Mouse (Mus musculus): Measurements from ENCODE around the gene Dirc2.

Dirc2 gene

DNA sequence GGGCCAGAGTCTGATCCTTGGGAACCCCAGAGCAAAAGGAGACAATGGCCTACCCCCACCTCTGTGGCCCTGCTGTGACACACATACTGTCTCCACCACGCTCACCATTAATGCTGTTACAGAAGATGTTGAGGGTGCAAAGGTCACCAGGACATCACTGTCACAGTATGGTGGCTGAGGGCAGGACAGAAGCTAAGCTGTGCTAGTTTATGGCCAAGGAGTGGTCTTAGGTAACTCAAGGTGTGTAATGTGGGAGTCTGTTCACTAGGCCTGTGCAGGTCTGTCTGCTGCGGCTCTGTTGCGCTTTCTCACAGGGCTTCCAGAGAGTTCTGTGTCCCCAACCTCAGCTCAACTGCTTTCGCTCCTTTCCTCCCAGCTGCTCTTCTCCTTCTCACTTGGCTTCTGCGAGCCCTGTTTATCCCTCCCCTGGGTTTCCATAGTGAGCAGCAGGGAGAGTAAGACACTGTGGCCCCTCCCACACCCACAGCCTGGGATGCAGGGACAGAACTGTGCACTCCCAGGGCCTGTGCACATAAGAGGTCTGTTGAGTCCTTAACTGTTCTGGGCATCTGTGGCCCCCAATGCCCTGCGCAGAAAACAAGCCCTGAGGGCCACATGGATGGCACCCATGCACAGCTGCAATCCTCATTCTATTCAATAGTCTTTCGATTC, 30.9 kb downstream of the Dirc2 start:
- DNase-seq: no peak

DNA sequence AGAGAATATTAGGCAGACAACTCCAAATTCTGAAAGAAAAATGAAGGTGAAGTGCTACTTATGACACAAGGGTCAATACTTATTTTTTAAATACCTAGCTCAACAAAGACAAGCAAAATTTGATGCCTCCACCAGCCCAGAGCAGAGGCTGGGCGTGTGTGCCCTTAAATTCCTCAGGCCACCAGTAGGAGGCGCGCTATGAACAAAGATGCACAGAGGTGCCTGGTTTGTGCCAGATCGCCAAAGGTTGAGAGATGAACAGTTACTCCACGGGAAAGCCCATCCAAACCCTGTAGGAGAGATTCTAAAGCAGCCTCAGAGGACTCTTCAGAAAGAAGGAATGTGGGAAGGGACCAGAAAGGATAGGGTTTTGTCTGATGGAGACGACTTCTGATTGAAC, 35.1 kb downstream of the Dirc2 start:
- peak; percentile 68 for DNase-seq

DNA sequence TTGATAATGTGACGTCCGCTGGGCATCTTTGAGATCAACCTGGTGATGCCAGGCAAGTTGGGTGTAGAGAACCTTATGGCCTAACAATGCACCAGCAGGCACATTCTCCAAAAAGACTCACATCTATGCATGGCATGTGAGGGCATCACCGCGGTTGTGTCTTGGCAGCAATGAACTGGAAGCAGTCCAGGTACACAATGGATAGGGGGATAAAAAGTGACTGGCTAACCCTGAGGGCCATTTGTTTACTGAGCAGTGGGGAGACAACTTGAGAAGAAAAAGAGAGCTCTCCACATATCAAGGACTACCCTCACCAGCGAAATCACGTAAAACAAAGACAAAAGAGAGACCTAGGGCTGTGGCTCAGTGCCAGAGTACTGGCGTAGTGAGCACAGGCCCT, 37.1 kb downstream of the Dirc2 start:
- no peak for DNase-seq

DNA sequence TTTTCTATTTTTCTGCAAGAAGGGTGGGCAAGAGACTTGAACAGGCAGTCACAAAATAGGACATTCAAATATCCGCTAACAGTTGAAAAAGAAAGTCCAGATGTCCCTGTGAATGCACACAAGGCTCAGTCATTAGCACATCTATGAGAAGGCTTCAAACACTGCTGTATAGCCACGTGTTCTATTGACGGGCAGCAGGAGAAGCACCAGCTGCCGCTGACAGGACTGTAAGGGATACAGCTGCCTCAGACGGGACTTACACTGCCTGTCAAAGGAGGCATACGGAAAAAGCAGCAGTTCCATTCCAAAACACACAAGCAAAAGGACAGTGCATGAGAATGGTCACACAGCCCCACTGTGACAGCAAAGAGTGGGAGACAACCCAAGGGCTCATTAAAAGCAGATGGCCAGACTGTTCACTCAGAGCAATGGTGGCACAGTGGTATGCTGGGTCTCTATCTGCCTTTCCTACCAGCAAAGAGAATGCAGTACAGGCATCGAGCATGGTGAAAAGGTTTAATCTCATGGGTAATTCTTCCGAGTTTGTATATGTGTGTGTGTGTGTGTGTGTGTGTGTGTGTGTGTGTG, 39.9 kb downstream of the Dirc2 start:
- no peak for DNase-seq

DNA sequence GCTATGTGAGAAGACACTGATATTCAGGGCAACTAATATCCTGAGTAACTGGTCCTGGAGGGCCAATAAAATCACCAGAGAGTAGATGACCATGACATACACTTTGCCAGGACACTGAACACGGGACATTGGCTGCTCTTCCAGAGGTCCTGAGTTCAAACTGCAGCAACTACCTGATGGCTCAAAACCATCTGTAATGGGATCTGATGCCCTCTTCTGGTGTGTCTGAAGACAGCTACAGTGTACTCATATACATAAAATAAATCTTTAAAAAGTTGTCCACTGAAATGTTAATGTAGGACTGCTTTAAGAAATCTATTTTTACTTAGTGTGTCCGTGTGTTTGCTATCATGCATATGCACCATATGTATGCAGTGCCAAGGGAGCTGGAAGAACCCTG, 42.6 kb downstream of the Dirc2 start:
- no peak for DNase-seq

DNA sequence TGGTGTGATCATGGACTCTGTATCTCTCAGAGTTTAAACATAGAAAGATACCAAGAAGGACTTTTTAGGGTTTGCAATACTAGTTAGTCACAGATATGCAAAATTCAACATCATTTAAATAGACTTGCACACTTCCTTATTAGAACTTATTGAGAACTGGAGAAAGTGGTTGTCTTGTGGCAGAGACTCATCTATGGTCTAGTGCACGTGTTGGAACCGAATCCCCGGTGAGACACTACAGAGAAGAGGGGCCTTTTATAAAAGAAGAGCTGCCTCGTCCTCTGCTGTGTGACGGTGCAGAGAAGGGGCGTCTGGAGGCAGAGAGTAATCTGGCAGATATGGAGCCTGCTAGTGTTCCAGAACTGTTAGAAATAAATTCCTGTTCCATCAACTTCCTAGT, 44.6 kb downstream of the Dirc2 start:
- no peak for DNase-seq

DNA sequence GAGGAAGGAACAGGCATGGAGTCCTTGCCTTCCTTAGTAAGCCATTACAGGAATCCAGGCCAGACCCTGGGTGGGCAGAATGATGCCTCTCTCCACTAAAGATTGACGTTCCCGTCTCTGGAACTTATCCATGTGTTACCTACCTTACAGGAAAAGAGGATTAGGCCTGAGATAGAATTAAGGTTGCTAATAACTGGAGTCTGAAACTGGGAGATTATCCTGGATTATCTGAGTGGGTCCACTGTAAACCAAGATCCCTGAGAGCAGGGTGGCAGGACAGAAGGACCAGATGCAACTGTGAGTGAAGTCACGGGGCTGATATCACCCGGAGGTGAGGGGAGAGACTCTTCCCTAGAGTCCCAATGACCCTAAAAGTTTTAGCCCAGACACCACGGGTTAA, 51.4 kb downstream of the Dirc2 start:
- DNase-seq: no peak

DNA sequence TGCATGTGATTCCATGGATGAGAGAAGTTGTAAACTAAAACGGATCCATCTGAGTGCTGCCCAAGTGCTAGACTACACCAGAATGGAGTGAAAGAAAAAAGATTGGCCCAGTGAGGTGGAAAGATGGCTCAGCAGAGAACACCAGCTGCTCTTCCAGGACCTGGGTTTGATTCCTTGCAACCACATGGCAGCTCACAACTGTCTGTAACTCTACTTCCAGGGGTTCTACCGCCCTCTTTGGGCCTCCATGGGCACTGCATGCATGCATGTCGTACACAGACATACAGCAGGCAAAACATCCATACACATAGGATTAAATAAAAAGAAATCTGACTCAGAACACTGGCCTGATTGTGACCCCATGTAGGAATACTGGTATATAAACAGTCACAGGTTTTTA, 52.9 kb downstream of the Dirc2 start:
- no peak for DNase-seq

DNA sequence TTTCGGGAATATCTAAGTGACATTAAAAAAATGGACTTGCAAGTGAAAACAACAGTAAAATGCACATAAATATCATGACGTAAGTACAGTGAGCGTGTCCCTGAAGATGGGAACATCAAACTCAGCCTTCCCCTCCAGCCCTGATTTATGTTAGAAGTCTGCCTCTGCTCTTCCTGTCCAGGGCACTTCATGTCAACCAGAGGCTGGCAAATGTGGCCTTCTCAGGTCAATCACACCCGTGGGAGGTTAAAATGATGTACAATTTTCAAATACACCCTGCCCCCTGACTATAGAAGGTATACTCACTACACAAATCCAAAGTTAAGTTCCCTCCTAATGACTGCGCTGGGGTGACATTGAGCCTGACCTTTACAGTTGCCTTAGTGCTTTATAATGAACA, 53.4 kb downstream of the Dirc2 start:
- no peak for DNase-seq

DNA sequence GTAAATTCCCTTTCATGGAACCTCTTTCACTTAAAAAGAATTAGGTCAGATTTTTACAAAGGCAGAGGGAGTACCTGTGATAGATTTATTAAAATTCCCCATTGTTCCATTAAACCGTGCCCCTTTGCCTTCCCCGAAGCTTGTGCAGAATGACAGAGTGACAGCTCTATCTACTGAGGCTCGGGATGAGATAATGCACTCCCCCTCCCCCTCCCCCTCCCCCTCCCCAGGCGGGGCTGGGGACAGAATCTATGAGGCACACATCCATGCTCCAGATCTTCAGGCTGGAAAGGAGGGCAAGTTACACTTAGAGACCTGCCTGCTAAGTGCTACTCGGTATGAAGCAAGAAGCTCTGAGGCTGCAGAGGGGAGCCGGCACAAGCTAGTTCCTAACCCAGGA, 53.8 kb downstream of the Dirc2 start:
- DNase-seq: no peak

DNA sequence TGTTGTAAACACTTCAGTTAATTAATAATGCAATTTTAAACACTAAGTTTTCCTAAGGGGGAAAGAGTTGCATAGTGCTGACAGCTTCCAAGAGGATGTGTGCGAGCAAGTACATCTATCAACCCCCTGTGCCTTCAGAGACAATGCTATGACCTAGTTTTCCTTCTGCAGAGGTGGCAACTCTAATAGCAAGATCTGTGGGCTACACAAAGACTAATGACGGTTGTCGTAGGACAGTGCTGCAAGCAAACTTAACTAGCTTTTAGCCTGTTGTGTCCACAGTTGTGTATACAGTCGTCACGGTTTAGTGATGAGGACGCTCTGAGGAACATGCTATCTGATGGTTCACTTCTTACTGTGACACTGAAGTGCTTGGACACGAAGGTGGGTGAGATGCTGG, 54.5 kb downstream of the Dirc2 start:
- DNase-seq: no peak

DNA sequence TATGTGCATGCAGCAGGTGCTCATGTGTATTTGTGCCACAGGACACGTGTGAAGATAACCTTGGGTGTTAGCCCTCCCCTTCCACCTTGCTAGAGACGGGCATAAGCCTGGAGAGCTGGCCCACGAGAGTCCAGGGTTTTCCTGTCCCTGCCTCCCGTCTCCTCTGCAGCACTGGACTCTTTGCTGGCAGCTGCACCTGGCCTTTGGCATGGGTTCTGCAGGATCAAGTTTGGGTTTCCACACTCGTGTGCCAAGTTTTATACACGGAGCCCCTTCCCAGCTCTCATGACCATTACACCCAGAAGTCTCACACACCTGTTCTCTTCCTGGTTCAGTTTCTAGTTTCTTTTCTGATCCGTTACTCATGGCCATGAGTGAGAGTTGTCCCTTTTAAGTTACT, 55.5 kb downstream of the Dirc2 start:
- no peak for DNase-seq

DNA sequence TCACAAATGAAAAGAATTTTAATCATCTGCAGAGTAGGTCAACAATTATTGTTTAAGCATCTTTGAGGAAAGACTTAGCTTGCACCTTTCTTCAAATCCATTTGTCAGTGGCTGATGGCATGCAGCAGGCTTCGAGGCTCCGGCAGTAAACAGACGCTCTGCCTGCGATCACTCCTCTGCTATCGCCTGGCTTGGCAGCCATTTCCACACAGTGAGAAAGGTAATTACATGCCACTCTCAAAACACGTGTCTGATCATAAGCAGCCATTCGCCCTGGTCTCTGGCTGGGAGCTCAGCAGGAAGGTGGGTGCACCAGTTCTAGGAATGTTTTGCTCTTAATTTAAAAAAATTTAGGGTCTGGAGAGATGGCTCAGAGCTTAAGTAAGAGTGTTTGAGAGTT, 58.2 kb downstream of the Dirc2 start:
- no peak for DNase-seq

DNA sequence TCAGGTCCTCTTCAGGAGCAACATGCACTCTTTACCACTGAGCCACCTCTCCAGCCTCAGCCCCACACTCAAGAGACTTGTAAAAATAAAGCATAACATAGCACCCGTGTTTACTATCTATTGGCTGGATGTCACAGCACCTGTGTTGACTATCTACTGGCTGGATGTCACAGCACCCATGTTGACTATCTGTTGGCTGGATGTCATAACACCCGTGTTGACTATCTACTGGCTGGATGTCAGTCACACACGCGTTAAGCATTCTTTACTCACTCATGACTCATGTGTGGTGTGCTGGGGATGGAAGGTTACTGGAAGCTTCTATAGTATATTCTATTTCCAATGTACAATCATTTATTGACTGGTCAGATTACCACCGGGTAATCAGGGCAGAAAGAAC, 62.2 kb downstream of the Dirc2 start:
- no peak for DNase-seq

DNA sequence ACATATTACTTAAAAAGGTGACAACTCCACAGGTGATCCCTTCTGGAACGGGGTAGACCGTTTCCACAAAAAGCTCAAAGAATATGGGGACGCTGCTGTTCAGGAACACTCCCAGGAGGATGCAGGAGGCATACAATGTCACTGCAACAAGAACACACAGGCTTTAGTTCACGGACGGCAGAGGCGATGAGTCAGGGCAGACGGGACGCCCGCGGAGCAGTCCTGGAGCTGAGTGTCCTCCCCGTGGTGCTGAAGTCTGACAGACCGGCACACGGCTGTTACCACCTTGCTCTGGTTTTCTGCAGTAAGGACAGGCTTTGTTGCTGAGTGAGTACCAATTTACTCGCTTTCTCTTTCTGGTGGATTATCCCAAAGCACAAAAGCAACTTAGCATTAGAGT, 64.4 kb downstream of the Dirc2 start:
- no peak for DNase-seq

DNA sequence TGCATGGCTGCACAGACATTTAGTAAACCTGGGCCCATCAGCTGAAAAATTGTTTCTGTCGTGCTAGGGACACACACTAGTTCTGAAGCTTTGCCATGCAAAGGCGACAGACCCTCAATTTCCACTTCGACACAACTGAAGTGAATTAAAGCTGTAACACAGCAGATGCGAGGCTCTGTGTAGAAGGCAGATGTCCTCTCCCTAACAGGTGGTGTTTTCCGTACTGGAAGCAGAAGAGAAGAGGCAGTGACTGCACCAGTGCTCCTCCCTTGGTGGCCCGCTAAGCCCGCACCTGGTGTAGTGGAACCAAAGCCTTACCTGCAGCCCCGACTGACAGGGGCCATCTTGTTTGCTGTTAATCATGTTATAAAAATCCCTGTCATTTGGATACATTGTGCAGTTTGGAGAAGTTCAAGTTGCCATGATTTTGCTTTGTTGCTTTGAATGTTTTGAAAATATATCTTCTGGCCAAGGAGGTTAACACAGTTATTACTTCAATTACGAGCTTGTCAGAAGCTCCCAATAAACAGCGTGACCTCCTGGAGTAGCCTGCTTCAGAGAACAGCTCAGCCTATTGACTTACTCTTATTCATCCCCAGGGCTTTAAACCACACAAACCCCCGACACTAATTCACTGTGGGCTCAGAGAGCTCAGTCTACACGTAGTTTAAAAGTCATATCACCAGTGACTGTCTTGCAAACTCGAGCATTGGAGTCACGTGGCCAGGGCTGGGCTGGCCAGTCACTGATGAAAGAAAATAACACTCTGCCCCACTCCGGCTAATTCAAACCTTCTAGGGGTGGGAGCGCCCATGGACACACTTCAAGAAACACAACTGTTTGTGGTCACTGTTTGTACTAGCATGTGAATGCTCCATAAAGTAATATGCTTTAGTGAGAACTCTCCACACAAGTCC, 65.1 kb downstream of the Dirc2 start:
- no peak for DNase-seq

DNA sequence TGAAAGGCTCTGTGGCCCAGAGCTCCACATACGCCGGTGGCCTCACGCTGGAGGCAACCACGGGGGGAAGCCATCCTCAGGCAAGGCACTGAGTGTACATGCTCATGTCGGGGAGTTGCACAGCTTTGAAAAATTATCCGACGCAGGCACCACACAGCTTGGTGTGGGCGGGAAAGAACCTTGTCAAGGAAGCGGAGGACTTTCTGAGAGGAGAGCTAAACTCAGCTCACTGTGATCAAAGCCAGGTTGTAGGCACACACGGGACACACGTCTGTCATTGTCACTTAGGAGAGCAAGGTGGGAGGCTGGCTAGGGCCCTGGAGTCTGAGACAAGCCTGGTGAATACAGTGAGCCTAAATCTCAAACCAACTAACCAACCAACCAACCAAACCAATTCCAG, 67.3 kb downstream of the Dirc2 start:
- no peak for DNase-seq

DNA sequence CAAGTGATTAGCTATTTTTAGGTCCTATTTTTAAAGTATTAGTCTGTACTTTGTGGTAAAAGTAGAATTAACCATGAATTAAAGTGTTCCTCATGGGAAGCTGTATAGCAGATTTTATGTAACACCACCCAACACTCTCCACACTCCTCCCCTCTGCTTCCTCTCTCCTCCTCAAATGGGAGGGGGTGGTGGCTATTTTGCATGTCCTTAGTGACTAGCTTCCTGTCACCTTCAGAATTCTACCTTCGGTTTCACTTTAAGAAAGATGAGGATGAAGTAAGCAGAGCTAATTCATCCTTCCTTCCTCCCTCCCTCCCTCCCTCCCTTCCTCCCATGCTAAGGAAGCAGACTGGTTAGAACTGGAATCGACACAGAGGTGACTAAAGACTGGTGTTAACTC, 73.1 kb downstream of the Dirc2 start:
- no peak for DNase-seq

DNA sequence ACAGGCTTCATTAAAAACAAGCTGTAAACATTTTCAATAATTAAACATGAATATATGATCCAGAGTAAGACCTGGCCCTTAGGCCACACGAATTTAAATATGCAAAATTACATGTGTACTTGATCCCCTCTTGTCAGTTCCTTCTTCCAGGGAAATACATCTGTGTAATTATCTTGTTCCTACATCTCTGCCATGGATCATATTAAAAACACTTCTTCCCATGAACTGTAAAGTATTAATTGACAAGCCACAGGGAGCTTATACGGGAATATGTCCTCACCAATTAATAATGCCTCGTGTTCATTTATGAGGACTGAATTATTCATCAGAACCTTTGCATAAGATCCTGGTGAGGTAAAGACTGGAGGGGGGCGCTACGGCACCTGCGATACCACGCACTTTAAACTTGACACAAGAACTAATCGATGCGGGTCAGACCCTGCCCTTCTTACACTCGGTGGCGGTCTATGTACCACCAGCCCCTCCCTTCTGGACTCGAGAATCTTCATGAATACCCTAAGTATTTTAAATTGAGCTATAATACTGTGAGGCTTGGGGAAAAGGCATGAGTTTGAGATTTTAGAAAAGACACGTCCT, 74.8 kb downstream of the Dirc2 start:
- DNase-seq: no peak

DNA sequence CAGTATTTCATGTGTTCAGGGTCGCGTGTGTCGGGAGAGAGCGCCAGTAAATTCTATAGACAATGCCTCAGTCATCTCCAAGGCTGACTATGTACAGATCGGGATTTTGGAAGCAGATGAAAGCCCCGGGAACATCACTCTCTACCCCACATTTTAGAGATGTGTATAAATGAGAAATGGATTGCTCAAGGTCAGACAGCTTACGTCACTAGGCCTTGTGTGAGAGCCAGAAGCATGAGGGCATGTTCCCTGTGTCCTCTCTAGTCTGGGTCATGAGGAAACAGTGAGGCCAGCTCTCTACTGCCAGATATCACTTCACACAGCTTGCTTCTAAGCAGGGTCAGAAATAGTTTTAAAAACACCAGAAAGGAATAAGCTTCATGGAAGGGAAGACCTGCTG, 77.5 kb downstream of the Dirc2 start:
- no peak for DNase-seq

DNA sequence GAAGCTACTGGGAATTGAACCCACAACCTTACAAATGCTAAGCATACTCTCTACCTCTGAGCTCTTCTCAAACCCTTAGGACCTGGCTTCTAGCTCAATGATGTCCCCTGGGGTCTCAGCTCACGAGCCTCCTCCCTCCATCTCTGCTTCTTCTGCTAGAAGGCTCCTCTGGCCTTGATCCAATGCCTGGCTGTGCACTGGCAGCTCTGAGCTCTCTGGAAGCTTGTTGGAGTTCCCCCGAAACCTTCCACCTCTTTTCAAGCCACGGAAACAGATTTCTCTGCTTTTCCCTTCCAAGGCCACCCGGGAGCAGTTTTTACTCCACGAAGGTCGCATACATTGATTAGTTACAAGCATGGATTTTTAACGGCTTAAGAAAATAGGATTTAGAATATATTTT, 82.7 kb downstream of the Dirc2 start:
- DNase-seq: no peak

DNA sequence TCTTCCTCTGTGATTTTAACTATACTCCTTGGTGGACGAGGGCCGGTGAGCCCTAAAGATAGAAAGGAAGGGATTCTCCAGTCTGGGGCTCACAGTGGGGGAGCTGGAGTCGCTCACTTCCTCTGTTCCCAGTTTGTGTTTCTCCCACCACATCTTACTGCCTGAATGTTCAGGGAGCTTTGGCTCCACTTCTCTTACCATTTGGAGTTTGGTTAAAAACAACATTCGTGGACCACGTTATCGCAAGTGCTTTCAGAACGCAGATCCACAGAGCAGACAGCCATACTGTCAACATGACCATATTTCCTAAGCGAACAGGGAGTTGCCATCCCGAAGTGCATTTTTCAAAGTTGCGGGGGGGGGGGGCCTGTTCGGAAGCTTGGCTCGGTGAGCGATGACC, 84.1 kb downstream of the Dirc2 start:
- DNase-seq: no peak

DNA sequence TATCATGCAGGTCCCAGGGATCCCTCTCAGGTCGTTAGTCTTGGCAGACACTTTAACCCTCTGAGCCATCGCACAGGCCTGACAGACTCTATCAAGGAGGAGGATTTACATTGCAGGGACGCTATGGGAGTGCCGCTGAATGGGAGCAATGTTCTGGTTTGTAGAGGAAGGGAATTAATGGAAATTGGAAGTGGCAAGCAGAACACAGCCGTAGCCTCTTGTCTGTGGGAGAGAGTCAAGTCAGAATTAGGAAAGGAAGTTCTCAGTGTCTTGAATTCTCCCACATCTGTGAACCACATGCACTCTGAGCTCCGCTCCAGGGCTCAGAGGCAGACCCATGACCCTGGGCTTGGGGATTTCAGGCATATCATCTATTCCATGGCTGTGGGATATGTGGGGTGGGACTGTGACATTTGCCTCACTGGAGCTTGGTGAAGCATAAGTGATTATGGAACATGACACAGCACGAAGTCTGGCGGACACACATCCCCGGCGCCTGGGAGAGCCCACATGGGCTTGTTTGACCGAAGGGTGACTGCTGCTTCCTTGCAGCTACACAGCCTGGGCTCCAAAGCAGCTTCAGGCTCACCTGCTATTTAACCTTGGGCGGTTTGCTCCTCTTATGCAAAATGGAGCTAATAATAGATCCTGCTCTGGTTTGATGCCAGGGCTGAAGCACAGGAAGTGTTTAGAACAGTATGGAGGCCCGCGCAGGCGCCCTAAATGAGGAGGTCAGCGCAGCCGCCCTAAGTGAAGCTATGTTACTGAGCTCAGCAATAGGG, 87.6 kb downstream of the Dirc2 start:
- DNase-seq: no peak

Measured in kidney, adult 18-20 months (tissue).